Mouse (Mus musculus) mammary gland, adult 2 months (tissue): ENCODE data around the gene Il13. TPM values are rescaled to one million over a fixed set of nuclear protein-coding genes. Genes with fewer than 3 reads are reported as not detected.

Experiments
- polyA plus RNA-seq: library from polyadenylated mRNA; depleted of rRNA; stranded (reverse); fragments of >200 nt; gene quantifications from 2 replicates; pipeline ENCODE4 v1.2.3, GENCODE M21; 2012; ENCODE audit warnings: low replicate concordance; rRNA removed

Gene Il13
- 0.16 and 0.18 TPM in 2 replicates for polyA plus RNA-seq

DNA sequence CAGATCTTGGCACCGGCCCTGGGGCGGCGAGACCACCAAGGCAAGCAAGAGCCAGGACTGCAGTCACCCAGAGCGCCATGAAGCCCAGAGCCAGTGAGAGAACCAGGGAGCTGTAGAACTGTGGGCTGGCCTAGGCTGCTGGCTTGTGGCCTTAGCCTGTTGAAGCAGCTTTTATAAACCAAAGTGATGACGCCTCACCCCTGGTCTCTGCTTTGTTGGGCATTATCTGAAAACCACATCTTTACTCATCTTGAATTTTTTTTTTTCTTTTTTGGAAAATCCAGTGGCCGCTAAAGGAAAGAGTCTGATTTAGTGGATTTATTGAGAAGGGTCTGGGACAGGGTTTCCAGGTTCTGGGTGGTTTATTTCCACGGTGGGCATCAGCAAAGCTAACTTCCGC lies at the start of gene Il13:
Il13 (minus strand) TSS at position 147 of the 400 bp plus-strand sequence.

DNA sequence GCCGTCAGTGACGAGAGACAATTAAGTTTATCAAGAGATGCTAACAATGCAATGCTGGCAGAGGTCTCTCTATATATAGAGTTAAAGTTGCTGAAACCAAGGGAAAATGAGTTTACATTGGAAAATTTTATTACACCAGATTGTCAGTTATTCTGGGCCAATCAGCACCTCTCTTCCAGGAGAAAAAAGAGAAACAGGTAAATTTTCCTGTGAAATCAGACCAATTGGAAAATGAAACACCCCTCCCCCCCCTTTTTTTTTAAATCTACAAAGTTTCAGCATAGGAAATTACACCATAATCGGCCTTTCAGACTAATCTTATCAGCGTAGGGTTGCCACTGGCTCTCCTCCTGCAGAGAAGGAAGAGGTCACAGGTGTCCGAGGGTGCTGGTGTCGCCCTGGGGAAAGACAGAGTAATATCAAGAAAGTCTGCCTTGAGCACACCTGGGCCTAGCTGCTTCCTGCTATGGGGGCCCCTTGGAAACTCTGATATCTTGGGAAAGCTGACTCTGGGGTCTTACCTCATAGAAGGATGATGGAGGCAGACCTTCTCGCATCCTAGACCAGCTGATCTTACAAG lies 15.8 kb downstream of the Il13 start, which contains the start of gene Il4:
Il4 (minus strand) TSS at position 51 of the 580 bp plus-strand sequence.

Other genes starting within 250 kb of the Il13 start
- 0.44 TPM in 1 of 2 replicates, not detected in the other for gene Leap2, start 211.5 kb downstream of the Il13 start, polyA plus RNA-seq
- gene Uqcrq, start 203.9 kb downstream of the Il13 start, polyA plus RNA-seq = 812 and 888 TPM in 2 replicates
- gene Gdf9, start 203.7 kb downstream of the Il13 start, polyA plus RNA-seq = 1.2 and 1.8 TPM in 2 replicates
- 0.56 and 0.69 TPM in 2 replicates for gene Gm10447, start 177.6 kb downstream of the Il13 start, polyA plus RNA-seq
- 5.9 and 8.6 TPM in 2 replicates for gene Shroom1, start 177.5 kb downstream of the Il13 start, polyA plus RNA-seq
- not detected in 2 replicates for gene Gm9837, start 164.2 kb downstream of the Il13 start, polyA plus RNA-seq
- not detected in 2 replicates for gene Gm9945, start 154.5 kb downstream of the Il13 start, polyA plus RNA-seq
- gene Sowaha, start 154.4 kb downstream of the Il13 start, polyA plus RNA-seq = 0.06 and 0.10 TPM in 2 replicates
- gene Sept8, start 115.4 kb downstream of the Il13 start, polyA plus RNA-seq = 31.3 and 35.0 TPM in 2 replicates
- gene Kif3a, start 67.3 kb downstream of the Il13 start, polyA plus RNA-seq = 3.7 and 10.5 TPM in 2 replicates
- 0.63 TPM in 1 of 2 replicates, not detected in the other for gene Il4, start 16.0 kb downstream of the Il13 start, polyA plus RNA-seq
- gene Rad50, start 72.6 kb upstream of the Il13 start, polyA plus RNA-seq = 4.5 and 5.6 TPM in 2 replicates
- not detected in 2 replicates for gene Il5, start 86.1 kb upstream of the Il13 start, polyA plus RNA-seq
- gene Irf1, start 135.3 kb upstream of the Il13 start, polyA plus RNA-seq = 89.0 and 192 TPM in 2 replicates
- gene Gm17334, start 138.5 kb upstream of the Il13 start, polyA plus RNA-seq = 1.2 and 1.9 TPM in 2 replicates
- 12.4 and 15.6 TPM in 2 replicates for gene Gm12216, start 224.6 kb upstream of the Il13 start, polyA plus RNA-seq